Mouse (Mus musculus): ENCODE data around the gene Col13a1. TPM values are rescaled to one million over a fixed set of nuclear protein-coding genes. Genes with fewer than 3 reads are reported as not detected.

The Col13a1 gene
- total RNA-seq, 2 experiments from 2014 or later: 1.0 to 1.3 TPM

DNA sequence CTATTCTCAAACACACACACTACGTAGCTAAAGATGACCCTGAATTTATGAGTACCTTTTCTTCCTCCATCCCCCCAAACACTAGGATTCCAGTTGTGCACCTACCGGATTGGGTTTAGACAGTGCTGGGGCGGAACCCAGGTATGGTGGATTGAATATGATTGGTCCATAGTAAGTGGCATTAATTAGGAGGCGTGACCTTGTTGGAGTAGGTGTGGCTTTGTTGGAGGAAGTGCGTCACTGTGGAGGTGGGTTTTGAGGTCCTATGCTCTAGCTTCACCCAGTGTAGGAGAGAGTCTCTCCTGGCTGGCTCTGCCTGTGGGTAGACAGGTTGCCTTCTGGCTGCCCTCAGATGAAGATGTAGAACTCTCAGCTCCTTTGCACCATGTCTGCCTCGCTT, 144.6 kb downstream of the Col13a1 start:
- intact Hi-C loops (cut with DNase I): no loop called here
- no peak for DNase-seq

- no peak for DNase-seq
- intact Hi-C loops (cut with DNase I): no loop called here
Measured at GRCm38 (mm10) chr10:61832713-61833112, 146.2 kb downstream of the Col13a1 start.

DNA sequence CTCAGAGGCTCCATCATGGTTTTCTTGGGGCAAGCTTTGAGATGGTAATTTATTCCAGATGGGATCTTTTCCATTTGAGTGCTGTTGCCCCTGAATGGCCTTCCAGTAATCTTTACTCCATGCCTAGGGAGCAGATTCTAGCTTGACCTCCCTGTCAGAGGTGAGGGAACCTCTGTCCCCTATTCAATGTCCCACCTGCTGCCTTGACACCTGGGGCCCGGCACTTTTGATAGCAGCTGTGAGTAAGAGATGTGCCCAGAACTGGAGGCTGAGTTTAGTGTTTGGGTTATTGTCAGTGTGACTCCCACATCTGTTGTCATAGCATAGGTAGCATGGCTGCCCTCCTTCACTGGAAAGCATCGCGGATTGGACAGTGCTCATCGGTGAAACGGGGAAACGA, 147.2 kb downstream of the Col13a1 start:
- intact Hi-C loops (cut with DNase I): no loop called here
- DNase-seq: no peak

- no peak for DNase-seq
- intact Hi-C loops (cut with DNase I): no loop called here
Measured at GRCm38 (mm10) chr10:61831251-61831650, 147.7 kb downstream of the Col13a1 start.

GRCm38 (mm10) chr10:61830817-61831216, 148.1 kb downstream of the Col13a1 start:
- no peak for DNase-seq
- intact Hi-C loops (cut with DNase I): no loop called here

DNA sequence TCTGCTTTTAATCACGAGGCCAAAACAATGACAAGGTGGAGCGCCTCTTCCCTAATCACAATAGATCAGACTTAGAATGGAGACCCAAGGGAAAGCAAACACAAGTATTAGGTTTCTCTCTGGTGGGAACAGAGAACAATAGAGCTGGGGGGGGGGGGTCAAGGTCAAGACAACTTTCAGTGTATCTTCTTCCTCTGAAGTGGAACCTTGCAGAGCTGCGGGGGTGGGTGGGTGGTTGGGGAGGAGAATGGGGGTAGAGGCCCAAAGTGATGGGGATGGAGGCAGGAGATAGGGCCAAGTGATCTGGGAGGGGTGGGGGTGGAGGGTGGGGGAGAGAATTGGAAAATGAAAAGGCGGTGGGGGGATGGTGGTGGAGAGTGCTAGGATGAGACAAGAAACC, 149.9 kb downstream of the Col13a1 start:
- DNase-seq: no peak
- intact Hi-C loops (cut with DNase I): no loop called here

GRCm38 (mm10) chr10:61827950-61828936, 150.7 kb downstream of the Col13a1 start:
- DNase-seq: no peak
- intact Hi-C loops (cut with DNase I): no loop called here

GRCm38 (mm10) chr10:61826753-61827435, 152.0 kb downstream of the Col13a1 start:
- intact Hi-C loops (cut with DNase I): no loop called here

GRCm38 (mm10) chr10:61825979-61826752, 152.7 kb downstream of the Col13a1 start:
- intact Hi-C loops (cut with DNase I): no loop called here
- no peak for DNase-seq

More at GRCm38 (mm10) chr10:61826753-61827435, 152.0 kb downstream of the Col13a1 start:
- no peak for DNase-seq

GRCm38 (mm10) chr10:61825536-61825935, 153.4 kb downstream of the Col13a1 start:
- intact Hi-C loops (cut with DNase I): no loop called here
- no peak for DNase-seq

DNA sequence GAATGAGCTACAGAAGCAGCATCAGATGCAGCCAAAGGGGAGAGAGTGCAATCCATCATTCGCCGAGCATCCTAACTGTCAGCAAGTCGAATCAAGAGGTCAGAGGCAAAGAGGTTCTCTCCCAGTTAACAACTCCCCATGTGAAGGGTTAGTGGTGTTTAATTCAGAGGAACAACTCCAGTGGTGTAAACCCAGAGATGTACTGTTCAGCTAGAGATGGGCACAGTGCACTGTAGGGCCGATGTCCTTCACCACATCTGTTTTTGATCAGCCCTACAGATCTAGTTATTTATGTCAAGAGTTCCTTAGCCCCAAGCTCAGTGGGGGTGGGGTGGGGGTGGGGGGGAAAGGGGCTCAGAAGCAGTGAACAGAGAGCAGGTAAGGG, 155.2 kb downstream of the Col13a1 start:
- DNase-seq: no peak
- intact Hi-C loops (cut with DNase I): no loop called here

DNA sequence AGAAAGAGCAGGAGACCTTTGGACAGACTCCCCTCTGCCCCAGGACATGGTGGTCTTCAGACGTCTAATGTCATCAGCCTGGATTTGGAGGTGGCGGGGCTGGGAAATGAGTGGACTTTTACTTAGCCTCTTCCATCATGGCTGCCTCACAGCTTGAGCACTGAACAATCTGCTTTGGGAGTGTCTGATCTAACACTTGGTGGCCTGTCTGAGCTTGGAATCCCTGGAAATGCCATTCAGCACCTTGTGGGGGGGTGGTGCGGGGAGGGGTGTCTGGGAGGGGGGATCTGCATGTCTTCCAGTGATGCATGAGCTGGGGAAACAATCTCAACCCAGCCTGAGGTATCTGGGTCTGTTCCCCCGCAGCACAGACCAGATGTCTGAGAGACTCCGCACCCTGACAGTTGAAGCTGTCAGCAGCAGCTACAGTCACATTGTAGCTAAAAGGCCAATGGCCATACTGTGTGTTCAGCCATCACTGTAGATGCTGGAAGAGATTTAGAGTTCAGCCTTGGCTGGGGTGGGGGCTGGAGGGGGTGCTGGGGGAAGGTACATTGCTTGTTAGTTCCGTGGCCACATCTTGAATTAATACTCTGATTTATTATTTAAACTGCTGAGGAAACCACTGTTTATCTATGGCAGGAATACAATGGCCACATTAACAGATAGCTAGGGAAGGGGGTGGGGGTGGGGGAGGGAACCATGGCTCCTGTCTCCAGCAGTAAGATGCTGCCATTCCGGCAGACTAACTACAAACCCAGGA, 155.8 kb downstream of the Col13a1 start:
- intact Hi-C loops (cut with DNase I): no loop called here
- no peak for DNase-seq

- intact Hi-C loops (cut with DNase I): no loop called here
- DNase-seq: no peak
Measured at GRCm38 (mm10) chr10:61820050-61820449, 158.9 kb downstream of the Col13a1 start.

GRCm38 (mm10) chr10:61811987-61812386, 166.9 kb downstream of the Col13a1 start:
- intact Hi-C loops (cut with DNase I): no loop called here
- DNase-seq: no peak

GRCm38 (mm10) chr10:61798133-61798576, 180.8 kb downstream of the Col13a1 start:
- intact Hi-C loops (cut with DNase I): no loop called here
- no peak for DNase-seq

DNA sequence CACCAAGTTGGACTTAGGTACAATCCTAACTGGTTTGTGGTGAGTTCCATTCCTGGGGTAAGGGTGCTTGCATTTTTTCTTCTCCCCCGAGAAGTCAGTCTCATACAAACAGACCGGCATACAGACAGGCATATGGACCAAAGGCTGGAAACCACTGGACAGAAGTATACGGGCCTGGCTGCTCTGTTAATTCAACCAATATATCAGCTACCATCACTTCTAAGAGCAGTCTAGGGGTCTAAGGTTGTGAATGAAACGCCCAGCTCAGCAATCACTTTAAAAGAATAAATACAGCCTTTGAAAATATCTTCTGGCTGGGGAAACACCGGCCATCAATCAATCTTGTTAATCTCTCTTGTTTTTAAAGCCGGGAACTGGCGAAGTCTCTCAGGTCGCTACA, 183.4 kb downstream of the Col13a1 start:
- intact Hi-C loops (cut with DNase I): no loop called here

DNA sequence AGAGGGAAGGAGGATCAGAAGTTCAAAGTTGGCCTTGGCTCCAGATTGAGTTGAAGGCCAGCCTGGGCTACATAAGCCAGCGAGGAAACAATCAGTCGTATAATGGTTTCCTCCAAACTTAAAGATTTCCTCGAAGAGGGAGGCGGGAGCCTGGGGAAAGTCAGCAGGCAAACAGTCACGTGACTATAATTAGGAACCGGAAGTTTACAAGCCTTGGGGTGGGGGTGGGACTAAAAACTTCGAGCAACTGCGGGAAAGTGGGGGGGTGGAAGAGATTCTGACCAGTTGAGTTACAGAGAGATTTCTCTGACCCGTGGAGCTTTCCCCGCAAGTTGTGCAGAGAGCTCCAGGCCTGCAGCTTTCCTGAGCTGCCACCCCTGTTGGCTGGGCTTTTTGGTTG, 183.9 kb downstream of the Col13a1 start:
- intact Hi-C loops (cut with DNase I): no loop called here
- DNase-seq: no peak

More for the DNA sequence above, 183.4 kb downstream of the Col13a1 start:
- DNase-seq: no peak

- intact Hi-C loops (cut with DNase I): no loop called here
- DNase-seq: no peak
Measured at GRCm38 (mm10) chr10:61793015-61793414, 185.9 kb downstream of the Col13a1 start.

DNA sequence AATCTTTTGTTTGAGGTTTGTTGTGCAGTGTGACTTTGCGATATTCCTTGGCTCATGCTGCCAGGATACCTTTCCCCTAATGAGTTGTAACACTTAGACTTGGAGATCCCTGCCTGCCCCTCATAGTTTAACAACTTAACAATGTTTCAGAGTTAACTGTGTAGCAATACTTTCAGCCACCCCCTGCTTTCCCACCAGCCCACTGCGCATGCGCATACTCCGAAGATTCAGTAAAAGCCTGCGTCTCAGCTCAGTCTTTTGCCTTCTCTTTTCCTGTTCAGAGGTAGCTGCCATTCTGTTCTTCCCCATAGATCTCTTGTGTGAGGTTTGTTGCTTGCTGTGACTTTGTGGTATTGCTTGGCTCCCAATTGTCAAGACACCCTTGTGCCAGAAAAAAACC, 190.4 kb downstream of the Col13a1 start:
- DNase-seq: no peak
- intact Hi-C loops (cut with DNase I): no loop called here
